Mouse (Mus musculus) spleen, postnatal 36 days (tissue): ENCODE measurements around the gene Dock2.
A peak's percentile ranks its signal among the peaks of the same experiment; 100 is the strongest.

Experiments
- DNase-seq, 2 experiments: peaks; one replicate each; pipeline ENCODE4 v3.0.0; 2022; ENCODE audit warnings: low spot score in 2 of 2, mixed read lengths in 1 of 2

The Dock2 gene

DNA sequence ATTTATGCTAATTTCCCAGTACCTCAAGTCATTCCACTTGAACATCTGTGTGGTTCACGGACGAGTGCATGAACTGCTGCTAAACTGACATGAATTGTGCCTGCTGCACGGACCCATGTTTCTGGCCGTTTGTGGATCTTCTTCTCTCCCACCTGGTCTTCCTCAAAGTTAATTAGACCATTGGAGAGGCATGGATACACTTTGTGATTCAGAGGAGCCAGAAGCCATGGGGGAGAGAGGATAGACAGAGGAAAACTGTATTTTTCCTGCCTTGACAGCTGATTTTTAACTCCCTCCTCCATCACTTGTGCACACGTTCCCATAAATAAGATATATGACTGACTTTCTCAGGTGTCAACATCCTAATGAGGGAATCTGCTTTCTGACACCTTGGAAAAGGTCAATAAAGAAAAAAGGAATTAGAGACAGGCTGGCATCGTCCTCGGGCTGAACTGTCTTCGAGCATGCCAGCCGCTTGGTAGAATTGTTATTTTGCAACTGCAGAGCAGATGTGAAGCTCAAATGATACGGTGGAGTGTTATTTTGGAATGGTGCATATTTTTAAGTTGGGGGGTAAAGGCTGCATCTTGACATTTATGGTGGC, 434.1 kb downstream of the Dock2 start:
- DNase-seq = no peak

DNA sequence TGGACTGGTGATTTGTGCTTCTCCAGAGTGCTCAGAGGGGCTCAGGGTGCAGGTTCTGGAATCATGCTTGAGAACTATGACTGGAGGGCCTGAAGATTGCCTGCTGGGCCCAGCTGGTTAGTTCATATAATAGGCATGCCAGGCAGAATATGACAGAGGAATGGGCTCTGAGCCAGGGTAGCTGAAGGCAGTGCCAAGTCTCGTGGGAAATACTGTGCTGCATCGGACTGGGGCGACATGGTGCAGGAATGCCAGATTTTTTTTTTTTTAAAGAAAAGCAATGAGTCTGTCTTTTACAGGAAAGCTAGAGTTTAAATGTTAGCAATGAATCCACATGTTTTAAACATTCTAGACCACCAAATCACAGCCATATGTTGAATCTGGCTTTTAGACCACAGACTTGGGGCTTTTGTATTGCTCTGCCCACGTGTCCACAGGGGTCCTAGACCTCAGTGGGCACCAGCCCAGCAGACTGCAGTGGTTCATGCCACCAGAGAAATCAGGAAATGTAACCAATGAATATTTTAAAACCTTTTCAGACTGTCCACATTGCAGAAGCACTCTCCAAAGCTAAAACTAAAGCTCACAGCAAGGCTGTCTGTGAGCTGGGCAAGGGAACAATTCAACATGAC, 435.3 kb downstream of the Dock2 start:
- DNase-seq = no peak

- DNase-seq = no peak
Measured at GRCm38 (mm10) chr11:34344310-34344709, 439.4 kb downstream of the Dock2 start.

GRCm38 (mm10) chr11:34343742-34344307, 439.9 kb downstream of the Dock2 start:
- DNase-seq = no peak

- DNase-seq = no peak
Measured at GRCm38 (mm10) chr11:34339693-34340092, 444.0 kb downstream of the Dock2 start.

GRCm38 (mm10) chr11:34337907-34338306, 445.8 kb downstream of the Dock2 start:
- no peak for DNase-seq

DNA sequence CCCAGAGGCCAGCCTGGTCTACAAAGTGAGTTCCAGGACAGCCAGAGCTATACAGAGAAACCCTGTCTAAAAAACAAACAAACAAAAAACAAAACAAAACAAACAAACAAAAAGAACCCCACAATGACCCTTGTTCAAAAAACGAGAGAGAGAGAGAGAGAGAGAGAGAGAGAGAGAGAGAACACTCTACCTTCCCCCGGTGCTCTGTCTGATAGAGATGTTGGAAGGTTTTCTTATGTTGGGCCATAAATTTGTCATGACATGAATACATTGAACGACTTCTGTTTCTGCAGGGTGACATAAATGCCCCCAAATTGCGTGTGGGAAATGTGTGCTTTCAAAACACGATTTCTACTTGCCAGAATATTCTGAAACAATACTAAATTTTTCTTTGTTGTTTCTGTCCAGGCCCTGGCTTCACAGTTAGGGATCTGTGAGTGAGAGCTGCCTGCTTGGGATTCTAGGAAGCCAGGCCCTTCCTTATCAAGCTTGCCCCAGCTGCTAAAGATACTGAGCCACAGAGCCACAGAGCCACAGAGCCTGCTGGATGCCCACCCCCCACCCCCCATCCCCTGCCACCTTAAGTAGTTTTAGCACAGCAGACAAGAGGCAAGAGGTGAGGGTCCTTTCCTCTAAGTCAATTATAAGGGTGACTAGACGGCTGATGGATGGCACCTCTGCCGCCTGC, 451.2 kb downstream of the Dock2 start:
- no peak for DNase-seq

DNA sequence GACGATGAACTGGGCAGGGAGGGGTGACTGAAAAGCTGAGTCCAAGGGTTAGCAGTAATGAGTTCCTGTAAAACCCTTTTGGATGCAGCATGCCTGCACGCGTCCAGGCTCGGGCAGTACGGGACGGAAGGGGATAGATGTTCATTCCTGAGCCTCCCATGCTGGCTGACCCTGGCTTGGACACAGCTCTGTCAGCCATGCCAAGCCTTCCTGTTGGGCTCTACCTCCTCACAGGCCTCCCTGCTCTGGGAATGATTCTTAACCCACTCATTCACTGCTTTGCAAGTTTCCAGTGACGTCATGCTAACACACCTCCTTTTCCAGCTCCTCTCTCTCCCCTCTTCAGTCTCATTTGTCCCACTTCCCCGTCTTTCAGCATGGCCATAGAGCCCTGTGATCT, 460.0 kb downstream of the Dock2 start:
- no peak for DNase-seq

DNA sequence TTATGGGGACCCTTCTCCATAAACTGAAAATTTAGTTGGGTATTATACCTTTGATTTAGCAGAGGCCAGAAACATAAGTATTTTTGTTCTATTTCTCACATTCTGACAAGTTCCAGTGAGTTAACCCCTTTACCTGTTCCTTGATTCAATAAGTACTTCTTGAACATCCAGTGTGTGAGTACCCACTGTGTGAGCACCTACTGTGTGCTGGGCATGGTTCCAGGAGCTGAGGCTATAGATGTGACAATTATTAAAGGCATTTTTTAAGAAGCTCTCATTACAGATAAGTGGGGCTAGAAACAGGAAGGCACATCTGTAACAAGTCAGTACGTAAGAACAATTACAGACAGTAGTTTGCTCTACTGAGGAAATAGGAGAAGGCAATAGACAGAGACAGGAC, 464.4 kb downstream of the Dock2 start:
- DNase-seq = no peak

GRCm38 (mm10) chr11:34317001-34317400, 466.7 kb downstream of the Dock2 start:
- DNase-seq = no peak

DNA sequence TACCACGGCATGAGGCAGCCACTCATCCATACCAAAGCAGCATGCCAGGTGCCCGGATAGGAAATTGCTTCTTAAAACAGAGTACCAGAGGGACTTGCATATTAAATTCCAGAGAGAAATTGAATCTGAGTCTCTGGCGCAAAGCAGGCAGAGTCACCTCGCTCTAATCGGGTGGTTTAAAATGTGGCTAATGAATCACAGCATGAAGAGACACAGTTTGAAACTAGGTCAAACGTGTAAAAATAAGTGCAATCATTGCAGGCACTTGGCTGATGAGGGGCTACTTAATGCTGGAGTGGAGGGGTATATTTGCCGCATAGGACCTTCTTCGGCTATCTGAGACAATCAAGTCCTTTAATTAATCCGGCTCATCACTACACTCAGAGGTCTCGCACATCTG, 467.5 kb downstream of the Dock2 start:
- DNase-seq = no peak

- no peak for DNase-seq
Measured at GRCm38 (mm10) chr11:34315383-34315782, 468.3 kb downstream of the Dock2 start.

DNA sequence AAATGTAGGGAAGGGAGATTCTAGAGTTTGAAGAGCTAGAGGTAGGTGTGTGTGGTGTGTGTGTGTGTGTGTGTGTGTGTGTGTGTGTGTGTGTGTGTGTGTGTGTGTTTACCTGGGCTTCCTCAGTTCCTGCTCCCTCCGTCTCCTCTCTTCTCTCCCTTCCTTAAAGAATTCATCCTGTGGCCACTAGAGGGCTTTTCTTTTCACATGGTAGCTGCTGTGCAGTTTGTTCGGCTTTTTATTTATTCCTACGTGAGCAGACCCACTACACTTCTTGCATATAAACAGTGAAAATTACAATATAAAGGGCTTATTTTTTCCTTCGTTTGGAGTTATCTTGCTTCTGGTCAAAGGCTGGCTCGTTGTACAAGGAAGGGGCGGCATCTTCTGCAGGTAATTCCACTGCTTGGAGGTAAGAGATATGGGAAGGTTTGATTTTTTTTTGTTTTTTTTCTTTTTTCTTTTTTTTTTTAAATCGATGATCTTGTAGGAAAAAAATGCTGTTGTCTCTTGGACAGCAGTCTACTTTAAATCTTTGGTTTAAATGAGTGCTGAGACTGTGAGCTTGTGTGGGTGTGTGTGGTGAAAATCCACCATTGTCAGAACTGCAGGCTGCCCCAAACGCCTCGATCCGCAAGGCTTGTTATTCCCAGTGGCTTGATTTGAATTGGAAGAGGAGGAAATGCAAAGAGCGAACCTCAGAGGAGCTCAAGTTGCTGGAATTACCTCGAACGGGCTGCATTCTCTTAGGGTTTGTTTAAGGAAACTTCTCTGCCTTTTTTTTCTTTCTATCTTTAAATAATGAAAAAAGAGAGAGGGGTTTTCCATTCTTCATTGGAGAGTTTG, 468.9 kb downstream of the Dock2 start, which contains the start of gene Fam196b:
Gene Fam196b, plus strand, starts transcription at position 289 of the 846 bp plus-strand sequence.
- DNase-seq = peak in 1 of 2 experiments; percentile 8

DNA sequence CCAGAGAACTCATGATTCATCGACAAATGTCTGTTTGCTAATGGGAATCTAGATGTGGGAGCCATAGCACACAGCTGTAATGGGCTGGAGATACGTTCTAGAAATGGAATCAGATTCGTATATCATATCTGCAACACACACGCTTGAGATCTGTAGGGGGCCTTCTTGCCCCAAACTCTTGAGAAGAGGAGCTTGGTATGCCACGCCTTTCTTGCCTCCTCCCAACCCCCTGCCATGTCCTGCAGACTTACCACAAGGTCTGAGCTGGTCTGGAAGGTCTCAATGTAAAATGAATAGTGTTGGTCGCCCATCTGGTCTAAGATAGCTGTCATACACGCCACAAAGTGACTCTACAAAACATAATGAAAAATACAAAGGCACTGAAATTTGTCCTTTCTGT, 471.5 kb downstream of the Dock2 start:
- DNase-seq = no peak

- no peak for DNase-seq
Measured at GRCm38 (mm10) chr11:34311717-34312116, 472.0 kb downstream of the Dock2 start.

DNA sequence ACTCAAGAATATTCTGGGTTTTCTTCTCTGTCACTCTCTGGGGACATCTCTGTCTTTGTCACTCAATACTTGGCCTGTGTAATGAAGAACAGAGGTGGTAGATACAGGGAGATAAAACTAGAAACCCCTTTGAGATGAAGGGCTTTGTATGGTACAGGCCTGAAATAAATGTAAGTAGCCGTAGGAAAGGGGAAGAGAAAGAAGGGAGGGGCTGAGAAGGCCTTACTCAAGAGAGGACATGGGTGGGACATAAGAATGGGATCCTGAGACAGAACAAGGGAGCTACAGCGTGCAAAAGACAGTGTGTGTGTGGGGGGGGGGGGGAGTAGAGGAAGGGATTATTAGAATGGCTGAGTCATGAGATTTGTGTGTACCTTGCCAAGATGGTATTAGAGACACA, 474.3 kb downstream of the Dock2 start:
- DNase-seq = no peak

DNA sequence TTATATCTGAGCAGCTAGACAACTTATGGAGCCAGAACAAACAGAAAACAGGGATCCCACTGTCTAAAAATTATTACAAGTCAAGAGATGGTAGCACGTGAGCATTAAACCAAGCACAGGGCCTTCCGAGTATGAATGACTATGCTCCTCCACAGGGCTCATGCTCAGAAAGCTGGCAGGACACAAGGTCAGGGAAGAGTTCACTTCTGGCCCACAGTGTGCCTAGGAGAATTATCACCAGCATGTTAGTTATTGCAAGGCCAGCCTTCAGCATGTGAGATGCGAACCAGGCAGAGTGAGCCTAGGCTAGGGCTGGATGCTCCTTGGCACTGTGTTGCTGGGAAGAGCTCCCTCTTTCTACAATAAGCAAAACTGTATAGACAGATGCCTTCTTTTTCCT, 475.0 kb downstream of the Dock2 start:
- DNase-seq = no peak

- DNase-seq = no peak
Measured at GRCm38 (mm10) chr11:34306231-34306630, 477.5 kb downstream of the Dock2 start.

- DNase-seq = no peak
Measured at GRCm38 (mm10) chr11:34300064-34300463, 483.6 kb downstream of the Dock2 start.

DNA sequence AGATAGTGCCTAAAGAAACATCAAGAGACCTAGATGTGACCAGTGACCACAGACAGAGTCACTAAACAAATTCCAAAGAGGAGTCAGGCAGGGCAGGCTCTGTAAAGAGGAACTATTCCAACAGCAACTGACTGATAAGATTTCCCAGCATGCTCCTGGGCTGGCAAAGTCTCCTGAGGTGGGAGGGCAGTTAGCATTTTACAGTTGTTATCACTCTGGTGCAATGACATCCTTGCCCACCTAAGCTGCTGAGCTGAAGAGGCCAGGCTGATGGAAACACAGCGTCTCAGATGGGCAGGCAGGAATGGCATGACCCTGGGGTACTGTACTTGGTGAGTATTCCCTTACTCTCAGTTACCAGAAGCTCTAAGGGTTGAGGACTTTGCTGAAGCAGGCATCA, 484.1 kb downstream of the Dock2 start:
- no peak for DNase-seq

DNA sequence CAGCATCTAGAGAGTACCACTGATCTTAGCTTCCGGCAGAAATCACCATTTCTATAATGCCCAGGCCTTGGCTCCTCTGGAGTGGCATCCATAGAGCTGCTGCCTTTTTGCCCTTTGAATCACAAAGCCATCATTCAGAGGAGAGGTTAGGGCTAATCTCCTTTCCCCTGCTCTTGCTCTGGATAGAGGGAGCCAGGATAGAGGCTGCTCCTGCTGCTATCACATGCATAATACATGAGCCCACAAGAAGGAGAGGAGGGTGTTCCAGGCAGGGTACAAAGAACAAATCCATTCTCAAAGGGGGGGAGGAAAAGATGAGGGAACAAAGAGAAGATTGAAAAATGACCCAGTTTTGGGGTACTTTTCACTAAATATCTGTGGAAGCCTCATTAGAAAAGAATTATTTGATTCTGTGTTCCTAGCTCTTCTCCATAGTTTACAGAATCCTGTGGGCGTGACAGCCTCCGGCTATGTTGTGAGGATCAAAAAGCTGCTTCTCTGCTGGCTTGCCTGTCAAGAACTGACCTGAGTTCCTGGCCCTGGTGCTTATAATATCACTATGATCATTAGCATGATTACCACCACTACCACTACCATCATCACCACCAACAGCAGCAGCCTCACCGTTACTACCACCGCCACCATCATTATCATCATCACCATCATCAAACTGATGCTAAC, 485.9 kb downstream of the Dock2 start:
- no peak for DNase-seq
